9 mouse cellular contexts compared by ENCODE assay signal in genomic region chr13:71459022-71459536, GRCm38 (mm10).
A peak's percentile ranks its signal among the peaks of the same experiment; 100 is the strongest.
DNase-seq lines count a peak whose midpoint lies in the region; ATAC-seq and TF ChIP-seq lines count a peak whose summit lies in the region.
"Had no signal": no experiment of that assay in that cellular context is flagged by ENCODE, and none has a peak within 500 bp of the region (broad histone marks: within the 10 kb centered on the region; RNA-seq: fewer than 3 reads in every experiment).

No protein-coding gene starts in this region.

- H3K4me2 ChIP-seq in neural tube, embryonic 11.5 days (ENCODE audit: low read depth): peak overlapping the region; percentile 38
- H3K4me2 ChIP-seq in hindbrain, embryonic 13.5 days: peak overlapping the region; percentile 49
- H3K4me2 ChIP-seq in limb, embryonic 14.5 days (replicated peaks; ENCODE audit: low read depth, low read length, severe bottlenecking): peak overlapping the region; percentile 46

- intact Hi-C loops in left cerebral cortex, postnatal 25 days (cut with DNase I): loop anchor here (5.0 kb wide), 2 partner anchors 352 to 1168 kb away; partner anchors contain the start of gene Irx2

- H3K4me3 ChIP-seq in neural tube, embryonic 11.5 days (ENCODE audit: low read depth, low read length): no peak overlapping the region
- peak overlapping the region; percentile 14 for H3K4me3 ChIP-seq in hindbrain, embryonic 13.5 days
- H3K4me3 ChIP-seq in limb, embryonic 14.5 days (replicated peaks; ENCODE audit: low read length): no peak overlapping the region; the same call in 1 of the 2 replicates

- H3K4me1 ChIP-seq in neural tube, embryonic 11.5 days (ENCODE audit: control insufficient read depth, insufficient read depth, low read length): peaks cover 5% of the 10 kb centered on the region; the same call in 1 of the 2 replicates
- peaks cover 21% of the 10 kb centered on the region for H3K4me1 ChIP-seq in hindbrain, embryonic 13.5 days (replicated peaks)
- H3K4me1 ChIP-seq in limb, embryonic 14.5 days (ENCODE audit: control insufficient read depth, insufficient read depth, low read length): peaks cover 9% of the 10 kb centered on the region

- no peaks in the 10 kb centered on the region for H3K36me3 ChIP-seq in neural tube, embryonic 11.5 days (ENCODE audit: control insufficient read depth, insufficient read depth, low read length)
- no peaks in the 10 kb centered on the region for H3K36me3 ChIP-seq in hindbrain, embryonic 13.5 days
- H3K36me3 ChIP-seq in limb, embryonic 14.5 days (ENCODE audit: control insufficient read depth, insufficient read depth, low read length): no peaks in the 10 kb centered on the region

- peaks cover 4% of the 10 kb centered on the region; the same call in 1 of the 2 replicates for H3K27me3 ChIP-seq in neural tube, embryonic 11.5 days (ENCODE audit: control insufficient read depth, insufficient read depth, low read length)
- peaks cover 43% of the 10 kb centered on the region for H3K27me3 ChIP-seq in hindbrain, embryonic 13.5 days
- H3K27me3 ChIP-seq in limb, embryonic 14.5 days (ENCODE audit: control insufficient read depth, insufficient read depth, low read length): peaks cover 3% of the 10 kb centered on the region; the same call in 1 of the 2 replicates
- H3K27me3 ChIP-seq: Patski had no signal

- no peaks in the 10 kb centered on the region for H3K9me3 ChIP-seq in neural tube, embryonic 11.5 days (ENCODE audit: control insufficient read depth, low read length)
- no peaks in the 10 kb centered on the region for H3K9me3 ChIP-seq in hindbrain, embryonic 13.5 days
- no peaks in the 10 kb centered on the region for H3K9me3 ChIP-seq in limb, embryonic 14.5 days (ENCODE audit: control insufficient read depth, low read length)

- DNase-seq in neural tube, embryonic 11.5 days (ENCODE audit: low spot score): peak; percentile 16
- DNase-seq in neural tube, embryonic 10.5 days (ENCODE audit: extremely low spot score, low spot score): no peak
- DNase-seq in limb, embryonic 14.5 days (ENCODE audit: low spot score): no peak
- no peak for DNase-seq in left cerebral cortex, postnatal 25 days (ENCODE audit: low spot score in 2 of 2)
- DNase-seq in spleen, adult 18-20 months: no peak
- no peak for DNase-seq in cerebellum, postnatal 14 days

- 0 out of 2 replicates have a peak overlapping the region, but pooled peaks have one; percentile 31 for H3K27ac ChIP-seq in neural tube, embryonic 11.5 days (ENCODE audit: low read depth, low read length)
- H3K27ac ChIP-seq in hindbrain, embryonic 13.5 days: peak overlapping the region; percentile 79
- H3K27ac ChIP-seq in limb, embryonic 14.5 days (replicated peaks; ENCODE audit: low read depth, low read length): peak overlapping the region; percentile 22; the same call in 1 of the 2 replicates

- WGBS in neural tube, embryonic 11.5 days: 30% methylated on average over 11 of the region's 11 CpGs
- 15% methylated on average over 11 of the region's 11 CpGs for WGBS in hindbrain, embryonic 13.5 days
- 43% methylated on average over 11 of the region's 11 CpGs for WGBS in limb, embryonic 14.5 days

- H3K9ac ChIP-seq in neural tube, embryonic 11.5 days (ENCODE audit: low read length): no peak overlapping the region
- H3K9ac ChIP-seq in hindbrain, embryonic 13.5 days: peak overlapping the region; percentile 58; the same call in 1 of the 2 replicates
- H3K9ac ChIP-seq in limb, embryonic 14.5 days (ENCODE audit: low read depth, low read length, severe bottlenecking): no peak overlapping the region

- ATAC-seq in neural tube, embryonic 11.5 days (ENCODE audit: insufficient read depth, low FRiP score, low TSS enrichment): no peak
- 0 out of 2 replicates have a peak, but pooled peaks have one; percentile 14 for ATAC-seq in hindbrain, embryonic 13.5 days (ENCODE audit: low FRiP score)
- ATAC-seq in limb, embryonic 14.5 days (ENCODE audit: low FRiP score, low read depth): no peak
- ATAC-seq in frontal cortex, adult (ENCODE audit: low TSS enrichment): no peak

- TF ChIP-seq POLR2A in limb, embryonic 14.5 days (IDR thresholded peaks at IDR 0.05; ENCODE audit: borderline replicate concordance, extremely low read depth, insufficient read depth, insufficient read length): no peak

Comparison
In these comparisons a context has a peak if more than half of its experiments do, and no peak if none do; other contexts are left out.
1. H3K27ac ChIP-seq: peak in every context shown above with its lines; median percentile 79 in hindbrain, embryonic 13.5 days; 31 in neural tube, embryonic 11.5 days; 22 in limb, embryonic 14.5 days.